Mouse (Mus musculus) CH12.LX (cell line): ENCODE measurements at regions not wholly inside any gene's neighbourhood (a gene's known extent, or its start where the extent isn't known, plus 50 kb on each side); places are given as distances from the start of the nearest gene placed in this dataset.

Source experiments
- DNase-seq: peaks from one replicate; pipeline ENCODE4 v3.0.0-alpha.2; 2013; ENCODE audit errors: extremely low read depth
- H3K27ac ChIP-seq: 2 replicates; pipeline ENCODE4 v1.5.1; 2012; ENCODE audit warnings: low read depth, mild to moderate bottlenecking, control low read depth, moderate library complexity; ENCODE audit not compliant: insufficient read depth
- H3K27me3 ChIP-seq: replicated peaks from 2 replicates; pipeline ENCODE3; 2012; ENCODE audit warnings: inconsistent platforms
- H3K36me3 ChIP-seq, 2 experiments: replicated peaks in 1 of 2; 2 replicates each; pipeline versions ENCODE3 to v1.6.1; 2012; ENCODE audit warnings: inconsistent platforms in 1 of 2, low read length in 1 of 2, mild to moderate bottlenecking in 1 of 2, mixed read lengths in 1 of 2, moderate library complexity in 1 of 2; ENCODE audit not compliant: control insufficient read depth in 1 of 2, insufficient read depth in 1 of 2
- H3K4me1 ChIP-seq, 2 experiments: 2 replicates each; pipeline ENCODE4 v1.6.1; 2012; ENCODE audit warnings: inconsistent platforms in 1 of 2, moderate library complexity in 1 of 2; ENCODE audit not compliant: insufficient read depth in 2 of 2, control insufficient read depth in 1 of 2
- H3K4me2 ChIP-seq: 2 replicates; pipeline ENCODE4 v1.6.1; 2012; ENCODE audit warnings: low read depth, mild to moderate bottlenecking, control low read depth; ENCODE audit not compliant: poor library complexity, insufficient read depth, severe bottlenecking
- H3K4me3 ChIP-seq, 3 experiments: fragments of 150-350 bp in 1 of 3; sonication (generic) in 1 of 3; replicated peaks in 1 of 3; 2 replicates each; pipeline versions ENCODE3 to v1.5.1; 2011 to 2012; ENCODE audit warnings: low read depth in 2 of 3, low read length in 2 of 3, mild to moderate bottlenecking in 2 of 3, moderate library complexity in 2 of 3, control low read depth in 1 of 3, improper control_type of control experiment in 1 of 3, inconsistent platforms in 1 of 3, mixed read lengths in 1 of 3; ENCODE audit not compliant: poor library complexity in 1 of 3
- H3K79me2 ChIP-seq: replicated peaks from 2 replicates; pipeline ENCODE4 v1.6.1; 2012; ENCODE audit warnings: mild to moderate bottlenecking, moderate library complexity; ENCODE audit not compliant: control insufficient read depth, poor library complexity, insufficient read depth, severe bottlenecking; ENCODE audit errors: extremely low read depth
- H3K9ac ChIP-seq: 2 replicates; pipeline ENCODE4 v1.6.1; 2012; ENCODE audit warnings: low read depth, mild to moderate bottlenecking, control low read depth, moderate library complexity; ENCODE audit not compliant: insufficient read depth
- H3K9me3 ChIP-seq: replicated peaks from 2 replicates; pipeline ENCODE3; 2012; ENCODE audit warnings: low read length, inconsistent platforms, mixed read lengths
- CHD2 ChIP-seq: IDR thresholded peaks from 2 replicates; pipeline ENCODE4 v1.6.1; 2011; ENCODE audit warnings: low read length, improper control_type of control experiment
- CTCF ChIP-seq, 2 experiments: IDR thresholded peaks in 1 of 2; conservative IDR thresholded peaks in 1 of 2; 2 replicates each; pipeline ENCODE4 v1.5.1; 2011 to 2012; ENCODE audit warnings: low read depth in 2 of 2, low read length in 2 of 2, improper control_type of control experiment in 1 of 2, inconsistent platforms in 1 of 2, mild to moderate bottlenecking in 1 of 2, moderate library complexity in 1 of 2
- EP300 ChIP-seq: IDR thresholded peaks from 2 replicates; pipeline ENCODE4 v1.6.1; 2011; ENCODE audit warnings: low read length, improper control_type of control experiment
- ETS1 ChIP-seq: conservative IDR thresholded peaks from 2 replicates; pipeline ENCODE4 v1.6.1; 2012; ENCODE audit warnings: low read depth, mild to moderate bottlenecking, inconsistent platforms, low read length, improper control_type of control experiment, moderate library complexity
- HCFC1 ChIP-seq: IDR thresholded peaks from 2 replicates; pipeline ENCODE4 v1.6.1; 2012; ENCODE audit warnings: low read depth, mild to moderate bottlenecking, inconsistent platforms, low read length, improper control_type of control experiment
- JUN ChIP-seq: IDR thresholded peaks from 2 replicates; pipeline ENCODE4 v1.6.1; 2011; ENCODE audit warnings: low read depth, mild to moderate bottlenecking, low read length, improper control_type of control experiment, moderate library complexity; ENCODE audit not compliant: insufficient read depth
- JUND ChIP-seq: conservative IDR thresholded peaks from 2 replicates; pipeline ENCODE4 v1.6.1; 2011; ENCODE audit warnings: low read depth, low read length, improper control_type of control experiment
- MAX ChIP-seq: IDR thresholded peaks from 2 replicates; pipeline ENCODE4 v1.6.1; 2011; ENCODE audit warnings: low read length, improper control_type of control experiment
- MAZ ChIP-seq: IDR thresholded peaks from 2 replicates; pipeline ENCODE4 v1.6.1; 2012; ENCODE audit warnings: low read depth, mild to moderate bottlenecking, inconsistent platforms, low read length, improper control_type of control experiment, moderate library complexity
- MEF2A ChIP-seq: IDR thresholded peaks from 2 replicates; pipeline ENCODE4 v1.6.1; 2014; ENCODE audit warnings: low read depth, mild to moderate bottlenecking, inconsistent platforms, low read length, improper control_type of control experiment, borderline replicate concordance
- MXI1 ChIP-seq: IDR thresholded peaks from 2 replicates; pipeline ENCODE4 v1.6.1; 2011; ENCODE audit warnings: mild to moderate bottlenecking, low read depth, low read length, improper control_type of control experiment
- NRF1 ChIP-seq: IDR thresholded peaks from 2 replicates; pipeline ENCODE4 v1.6.1; 2014; ENCODE audit warnings: low read depth, mild to moderate bottlenecking, inconsistent platforms, low read length, improper control_type of control experiment, moderate library complexity
- POLR2A ChIP-seq: IDR thresholded peaks from 2 replicates; pipeline ENCODE4 v1.6.1; 2011; ENCODE audit warnings: low read depth, mild to moderate bottlenecking, improper control_type of control experiment, low read length
- POLR2AphosphoS2 ChIP-seq: IDR thresholded peaks from 2 replicates; pipeline ENCODE4 v1.6.1; 2011; ENCODE audit warnings: low read depth, low read length, improper control_type of control experiment
- RAD21 ChIP-seq: IDR thresholded peaks from 2 replicates; pipeline ENCODE4 v1.6.1; 2011; ENCODE audit warnings: low read depth, mild to moderate bottlenecking, low read length, improper control_type of control experiment, moderate library complexity
- SMC3 ChIP-seq: IDR thresholded peaks from 2 replicates; pipeline ENCODE4 v1.6.1; 2011; ENCODE audit warnings: low read depth, low read length, improper control_type of control experiment
- TBP ChIP-seq: conservative IDR thresholded peaks from 2 replicates; pipeline ENCODE4 v1.6.1; 2011; ENCODE audit warnings: low read depth, low read length, improper control_type of control experiment
- USF1 ChIP-seq: IDR thresholded peaks from 2 replicates; pipeline ENCODE4 v1.6.1; 2014; ENCODE audit warnings: low read depth, mild to moderate bottlenecking, inconsistent platforms, low read length, improper control_type of control experiment
- ZC3H11A ChIP-seq: IDR thresholded peaks from 2 replicates; pipeline ENCODE4 v1.6.1; 2012; ENCODE audit warnings: low read depth, mild to moderate bottlenecking, inconsistent platforms, low read length, improper control_type of control experiment
- dilution Hi-C: fragments of 300-500 bp; cut with MboI; formaldehyde crosslinking; loops from 2 replicates; pipeline ENCODE4 v1.14.3; 2020; ENCODE audit warnings: low sequenced_read_pairs; ENCODE audit not compliant: extremely low pct_unique_long_range_greater_than_20kb, extremely low pct_ligation_motif_present
- in situ Hi-C: fragments of 300-500 bp; cut with MboI; formaldehyde crosslinking; loops from 3 replicates; pipeline ENCODE4 v1.14.3; 2019; ENCODE audit warnings: low sequenced_read_pairs, low pct_ligation_motif_present, low pct_unique_long_range_greater_than_20kb, mixed read lengths

- H3K9ac ChIP-seq, result no peak overlapping the region
- DNase-seq, result peak; percentile 5
- no peaks in the 10 kb centered on the region for H3K27me3 ChIP-seq
- no peaks in the 10 kb centered on the region for H3K36me3 ChIP-seq
- peaks cover 0 to 3% of the 10 kb centered on the region in 2 experiments; a peak in 1 of 4 replicates for H3K4me1 ChIP-seq
- in situ Hi-C loops, result no loop called here
- no peak overlapping the region for H3K4me2 ChIP-seq
- no peaks in the 10 kb centered on the region for H3K9me3 ChIP-seq
- H3K27ac ChIP-seq, result no peak overlapping the region
- no peaks in the 10 kb centered on the region for H3K79me2 ChIP-seq
- peak in 1 of 2 experiments; percentile 18; a peak in 2 of 4 replicates for TF ChIP-seq CTCF (conservative IDR thresholded peaks at IDR 0.05 in 1 of 2, IDR thresholded peaks at IDR 0.05 in 1 of 2; ENCODE audit: low read depth in 2 of 2, low read length in 2 of 2)
- TF ChIP-seq TBP, result no peak
- TF ChIP-seq JUN, result no peak
- no peak for TF ChIP-seq MXI1
- TF ChIP-seq HCFC1, result no peak
- TF ChIP-seq MAZ, result no peak
- TF ChIP-seq, all 38 proteins: peak for 1
- H3K4me3 ChIP-seq, result no peak overlapping the region
- dilution Hi-C loops, result no loop called here
These were observed 73.0 kb upstream of the Ppp6c start for GRCm38 (mm10) chr2:39299290-39299689.

DNA sequence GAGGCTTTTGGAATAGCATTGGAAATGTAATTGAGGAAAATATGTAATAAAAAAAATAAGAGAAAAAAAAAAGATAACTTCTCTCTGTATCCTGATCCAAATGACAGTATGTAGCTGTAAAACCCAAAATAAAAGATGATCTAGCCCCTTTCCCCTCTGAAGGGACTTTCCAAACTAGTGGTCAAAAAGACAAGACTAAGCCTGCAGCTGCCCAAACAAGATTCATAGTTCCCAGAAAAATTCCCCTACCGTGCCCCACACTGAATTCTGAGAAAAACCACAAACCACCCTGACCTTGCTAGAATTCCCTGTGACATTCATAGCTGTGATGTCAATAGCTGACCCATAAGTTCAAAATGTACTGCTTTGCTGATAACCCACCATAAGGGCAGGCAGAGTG, 69.2 kb upstream of the Ppp6c start:
- dilution Hi-C loops, result no loop called here
- Histone ChIP-seq H3K79me2 (no peaks in the 10 kb centered on the region), H3K4me2 (no peak overlapping the region), H3K4me1 (peaks cover 0 to 3% of the 10 kb centered on the region in 2 experiments; a peak in 1 of 4 replicates), H3K27me3 (no peaks in the 10 kb centered on the region), H3K9me3 (no peaks in the 10 kb centered on the region), H3K9ac (no peak overlapping the region), H3K27ac (peak overlapping the region; percentile 19; the same call in 1 of the 2 replicates), H3K36me3 (no peaks in the 10 kb centered on the region), H3K4me3 (no peak overlapping the region)
- TF ChIP-seq NRF1, result no peak
- TF ChIP-seq USF1, result no peak
- TF ChIP-seq CHD2, result no peak
- no peak for TF ChIP-seq JUND
- peak; percentile 59; the same call in 1 of the 2 replicates for TF ChIP-seq EP300
- no peak for TF ChIP-seq POLR2AphosphoS2
- no peak for TF ChIP-seq MAX
- peak; percentile 55; the same call in 1 of the 2 replicates for TF ChIP-seq MEF2A
- peak; percentile 15; the same call in 1 of the 2 replicates for TF ChIP-seq JUN
- in situ Hi-C loops, result no loop called here
- peak; percentile 42 for DNase-seq

DNA sequence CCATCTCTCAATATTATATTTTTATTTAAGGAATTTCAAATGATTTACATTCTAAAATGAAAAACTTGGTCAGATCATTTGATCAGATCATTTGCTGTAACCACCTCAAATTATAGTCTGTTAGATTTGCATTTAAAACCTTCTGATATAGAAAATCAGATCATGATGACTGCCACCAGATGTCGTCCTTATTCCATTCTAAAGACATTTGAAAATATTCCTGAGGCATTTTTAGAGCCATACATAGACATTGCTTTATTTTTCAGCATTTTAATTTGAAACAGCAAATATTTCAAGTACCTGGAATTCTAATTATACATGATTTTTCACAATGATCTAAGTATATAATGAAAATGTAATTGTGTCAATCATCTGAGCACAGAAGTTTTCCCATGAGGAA, 52.0 kb upstream of the Ppp6c start:
- no peak for TF ChIP-seq POLR2A
- peak in 1 of 2 experiments; percentile 70; a peak in 2 of 4 replicates for TF ChIP-seq CTCF (conservative IDR thresholded peaks at IDR 0.05 in 1 of 2, IDR thresholded peaks at IDR 0.05 in 1 of 2; ENCODE audit: low read depth in 2 of 2, low read length in 2 of 2)
- TF ChIP-seq RAD21, result peak; percentile 69
- no peak for TF ChIP-seq ETS1
- peak; percentile 74 for TF ChIP-seq SMC3
- peak; percentile 55 for TF ChIP-seq ZC3H11A
- H3K4me1 ChIP-seq, result no peaks in the 10 kb centered on the region
- no peaks in the 10 kb centered on the region for H3K79me2 ChIP-seq
- dilution Hi-C loops (no loop called here), in situ Hi-C loops (no loop called here)
- no peaks in the 10 kb centered on the region for H3K9me3 ChIP-seq
- no peaks in the 10 kb centered on the region for H3K27me3 ChIP-seq
- no peaks in the 10 kb centered on the region for H3K36me3 ChIP-seq
- H3K9ac ChIP-seq, result no peak overlapping the region
- no peak overlapping the region for H3K27ac ChIP-seq
- no peak overlapping the region for H3K4me2 ChIP-seq
- peak; percentile 7 for DNase-seq
- no peak overlapping the region for H3K4me3 ChIP-seq
